ENCODE assay signal across 8 mouse cellular contexts in genomic region chr17:71182871-71183656, GRCm38 (mm10). TPM values are rescaled to one million over a fixed set of nuclear protein-coding genes. Genes with fewer than 3 reads are reported as not detected.
A peak's percentile ranks its signal among the peaks of the same experiment; 100 is the strongest.
DNase-seq lines count a peak whose midpoint lies in the region; ATAC-seq and TF ChIP-seq lines count a peak whose summit lies in the region.

No protein-coding gene starts in this region.

- no peaks in the 10 kb centered on the region for H3K27me3 ChIP-seq in Patski
- no peaks in the 10 kb centered on the region for H3K27me3 ChIP-seq in hindbrain, embryonic 13.5 days

- CTCF ChIA-PET in Patski (lab: Charles Lee) = interaction anchor here (0.8 to 1.6 kb wide), 5 partner anchors 10 to 42 kb away, joined by 3 to 6 read pairs (median 3); no protein-coding TSS in a partner anchor

- POLR2A ChIA-PET in Patski (lab: Charles Lee) = interaction anchor here (1.2 to 2.5 kb wide), 6 partner anchors 9 to 15 kb away, joined by 3 to 9 read pairs (median 4); no protein-coding TSS in a partner anchor

- peak overlapping the region; percentile 88 for H3K4me2 ChIP-seq in hindbrain, embryonic 13.5 days

- peaks cover 27% of the 10 kb centered on the region for H3K4me1 ChIP-seq in hindbrain, embryonic 13.5 days (replicated peaks)

- in situ Hi-C loops in Patski (cut with MboI; ENCODE audit: low pct_unique_long_range_greater_than_20kb) = no loop called here

- no peaks in the 10 kb centered on the region for H3K36me3 ChIP-seq in hindbrain, embryonic 13.5 days

- TF ChIP-seq CTCF in Patski (IDR thresholded peaks at IDR 0.05) = no peak

- peak overlapping the region; percentile 91 for H3K27ac ChIP-seq in hindbrain, embryonic 13.5 days

- WGBS in hindbrain, embryonic 13.5 days = under 1% methylated on average over 53 of the region's 71 CpGs

- DNase-seq in Patski (ENCODE audit: low read depth, low spot score) = no peak
- peak; percentile 95 for DNase-seq in cerebellum, postnatal 10 days
- peak; percentile 83 to 86 for DNase-seq in frontal cortex, postnatal 14 days (ENCODE audit: low spot score in 2 of 2)
- peak; percentile 79 to 89 for DNase-seq in layer of hippocampus, postnatal 25 days (ENCODE audit: extremely low spot score in 1 of 2, low spot score in 1 of 2)
- peak; percentile 93 for DNase-seq in lung, postnatal 14 days
- peak; percentile 95 for DNase-seq in ovary, postnatal 36 days (ENCODE audit: low spot score)
- peak; percentile 96 for DNase-seq in thymus, postnatal 14 days

- ATAC-seq in Patski = peak; percentile 92
- peak; percentile 96 for ATAC-seq in hindbrain, embryonic 13.5 days (ENCODE audit: low FRiP score)

- H3K4me3 ChIP-seq in hindbrain, embryonic 13.5 days = peak overlapping the region; percentile 88

- peak overlapping the region; percentile 91 for H3K9ac ChIP-seq in hindbrain, embryonic 13.5 days

- no peaks in the 10 kb centered on the region for H3K9me3 ChIP-seq in hindbrain, embryonic 13.5 days

RNA-seq across cellular contexts. Expression of gene Lpin2, which starts 0.7 kb away (rescaled TPM):
- polyA plus RNA-seq in Patski (2021) = 39.0 TPM
- polyA plus RNA-seq in hindbrain, embryonic 13.5 days (2015; fragmentation: Nextera tagmentation; extraction: Ambion mirVana) = 40.6 and 41.8 TPM in 2 replicates
- total RNA-seq in layer of hippocampus, postnatal 25 days (2021) = 10 to 100 TPM; 91.1 to 96.8 TPM
